Mouse (Mus musculus) forebrain, postnatal 0 days (tissue): ENCODE measurements around the gene Stam. TPM values are rescaled to one million over a fixed set of nuclear protein-coding genes. Genes with fewer than 3 reads are reported as not detected.
A peak's percentile ranks its signal among the peaks of the same experiment; 100 is the strongest.

Experiments used
- ATAC-seq: fragments of 200-750 bp; cut with Nextera tagmentation; 2 replicates; pipeline ENCODE4 v1.8.0; 2017; ENCODE audit warnings: mild to moderate bottlenecking, moderate library complexity
- DNase-seq: peaks from one replicate; pipeline ENCODE4 v3.0.0-alpha.2; 2015
- H3K27ac ChIP-seq: fragments of 300-500 bp; sonication (generic); 2 replicates; pipeline ENCODE4 v1.5.1; 2014; ENCODE audit warnings: low read depth, mild to moderate bottlenecking, antibody characterized with exemption, low read length, moderate library complexity, mixed read lengths
- H3K27me3 ChIP-seq: fragments of 300-500 bp; sonication (generic); 2 replicates; pipeline ENCODE4 v1.6.1; 2014; ENCODE audit warnings: mild to moderate bottlenecking, low read length, mixed read lengths; ENCODE audit not compliant: insufficient read depth
- H3K36me3 ChIP-seq: fragments of 300-500 bp; sonication (generic); 2 replicates; pipeline ENCODE4 v1.6.1; 2014; ENCODE audit warnings: mild to moderate bottlenecking, moderate library complexity; ENCODE audit not compliant: insufficient read depth
- H3K4me1 ChIP-seq: fragments of 300-500 bp; sonication (generic); 2 replicates; pipeline ENCODE4 v1.6.1; 2014; ENCODE audit warnings: antibody characterized with exemption; ENCODE audit not compliant: insufficient read depth
- H3K4me2 ChIP-seq: fragments of 300-500 bp; sonication (generic); 2 replicates; pipeline ENCODE4 v1.6.1; 2014; ENCODE audit warnings: low read depth, mild to moderate bottlenecking, moderate library complexity
- H3K4me3 ChIP-seq: fragments of 300-500 bp; sonication (generic); 2 replicates; pipeline ENCODE4 v1.5.1; 2014; ENCODE audit warnings: low read depth, low read length, mixed read lengths
- H3K9ac ChIP-seq: fragments of 300-500 bp; sonication (generic); 2 replicates; pipeline ENCODE4 v1.6.1; 2014; ENCODE audit warnings: mild to moderate bottlenecking
- H3K9me3 ChIP-seq: fragments of 300-500 bp; sonication (generic); 2 replicates; pipeline ENCODE4 v1.6.1; 2016; ENCODE audit warnings: low read length
- CTCF ChIP-seq: sonication (generic); IDR thresholded peaks from 2 replicates; pipeline ENCODE4 v1.5.1; 2016; ENCODE audit warnings: antibody characterized with exemption, control low read depth, low read depth
- WGBS: fragments of 180-500 bp; shearing (Covaris S2); extraction: QIAGEN DNeasy Blood & Tissue Kit; methylation state at CpG from one replicate; pipeline ENCODE4 v1.1.7; 2014; 5-methylcytosine and 5-hydroxymethylcytosine counted together
- polyA plus RNA-seq: library from polyadenylated mRNA; unstranded; fragments of >200 nt; fragmentation: Nextera tagmentation; extraction: Ambion mirVana; gene quantifications from 2 replicates; pipeline ENCODE4 v1.2.1, GENCODE M21; 2015
- total RNA-seq: library from RNA; depleted of rRNA; stranded (reverse); fragments of >200 nt; gene quantifications from 2 replicates; pipeline ENCODE4 v1.2.3, GENCODE M21; 2014

The Stam gene
- total and polyA plus RNA-seq, 2 experiments from 2014 or later, result 99.9 to 100 TPM

DNA sequence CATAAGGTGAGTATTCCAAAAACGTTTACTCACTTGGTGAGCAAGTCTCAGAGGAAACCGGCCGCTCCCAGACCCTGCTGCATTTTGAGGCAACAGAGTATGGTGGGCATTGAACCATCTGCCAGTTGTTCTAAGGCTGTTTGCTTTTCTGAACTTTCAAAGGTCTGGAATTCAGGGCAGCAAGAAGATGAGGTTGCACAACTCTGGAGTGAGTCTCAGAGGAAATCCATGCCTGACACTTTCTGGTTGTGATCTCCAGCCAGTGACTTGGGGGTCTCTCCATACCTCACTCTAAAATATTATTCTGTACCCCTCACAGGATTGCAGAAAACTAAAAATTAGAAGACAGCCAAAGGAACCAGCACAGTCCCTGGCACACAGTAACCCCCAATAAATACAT, 19.7 kb upstream of the Stam start:
- TF ChIP-seq CTCF, result no peak
- 68% methylated on average over 3 of the region's 3 CpGs for WGBS

DNA sequence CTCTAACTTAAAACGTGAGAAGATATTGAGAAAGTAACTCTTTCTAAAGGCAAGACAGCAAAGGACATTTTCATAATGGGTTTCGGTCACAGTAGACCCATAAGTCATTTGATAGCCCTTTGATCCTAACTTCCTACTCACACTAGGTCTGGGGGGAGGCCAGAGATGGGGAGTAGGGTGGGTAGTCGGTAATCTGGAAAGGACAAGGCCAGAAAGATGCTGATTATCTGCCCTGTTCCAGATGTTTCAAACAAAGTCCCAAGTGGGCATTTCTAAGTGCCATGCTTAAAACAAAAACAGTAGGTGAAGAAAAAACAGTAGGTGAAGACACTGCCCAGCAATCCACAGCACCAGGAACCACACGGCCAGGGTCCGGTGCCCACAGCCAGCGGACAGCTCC, 19.2 kb upstream of the Stam start:
- 5% methylated on average over 6 of the region's 6 CpGs for WGBS
- peak overlapping the region; percentile 88 for H3K9ac ChIP-seq
- DNase-seq (no peak), ATAC-seq (no peak)
- no peak for TF ChIP-seq CTCF
- H3K27me3 ChIP-seq, result no peaks in the 10 kb centered on the region
- H3K36me3 ChIP-seq, result no peaks in the 10 kb centered on the region
- H3K27ac ChIP-seq, result peak overlapping the region; percentile 91
- H3K4me1 ChIP-seq, result no peaks in the 10 kb centered on the region
- peak overlapping the region; percentile 85 for H3K4me3 ChIP-seq
- H3K4me2 ChIP-seq, result peak overlapping the region; percentile 92
- no peaks in the 10 kb centered on the region for H3K9me3 ChIP-seq

More for the DNA sequence above, 19.7 kb upstream of the Stam start:
- Histone ChIP-seq H3K9me3 (no peaks in the 10 kb centered on the region), H3K4me3 (0 out of 2 replicates have a peak overlapping the region, but pooled peaks have one; percentile 85), H3K4me2 (peak overlapping the region; percentile 92; the same call in 1 of the 2 replicates), H3K4me1 (no peaks in the 10 kb centered on the region), H3K27me3 (no peaks in the 10 kb centered on the region), H3K36me3 (no peaks in the 10 kb centered on the region), H3K9ac (no peak overlapping the region), H3K27ac (no peak overlapping the region)
- ATAC-seq (no peak), DNase-seq (no peak)

DNA sequence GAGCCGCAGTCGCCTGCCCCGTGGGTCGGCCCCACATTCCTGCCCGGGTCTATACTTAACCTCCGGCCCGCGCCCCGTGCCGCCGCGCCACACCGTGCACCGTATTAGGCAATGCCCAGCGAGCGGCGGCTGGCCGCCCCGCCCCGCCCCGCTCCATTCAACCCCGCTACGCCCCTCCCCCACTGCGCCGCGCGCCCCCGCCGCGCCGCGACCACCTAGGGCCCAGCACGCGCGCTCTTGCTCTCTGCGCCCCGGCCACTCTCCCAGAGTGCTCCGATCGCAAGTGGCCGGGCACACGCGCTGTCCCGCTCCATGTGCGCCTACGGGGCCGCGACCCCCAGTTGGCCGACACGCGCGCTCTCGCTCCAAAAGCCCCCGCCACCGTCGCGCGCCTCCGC, 18.7 kb upstream of the Stam start:
- Histone ChIP-seq H3K4me2 (peak overlapping the region; percentile 92), H3K4me3 (peak overlapping the region; percentile 85), H3K27me3 (no peaks in the 10 kb centered on the region), H3K4me1 (no peaks in the 10 kb centered on the region), H3K36me3 (no peaks in the 10 kb centered on the region), H3K9ac (peak overlapping the region; percentile 88), H3K27ac (peak overlapping the region; percentile 91), H3K9me3 (no peaks in the 10 kb centered on the region)
- WGBS, result 3% methylated on average over 55 of the region's 58 CpGs
- DNase-seq (no peak), ATAC-seq (peak; percentile 86)
- TF ChIP-seq CTCF, result no peak

DNA sequence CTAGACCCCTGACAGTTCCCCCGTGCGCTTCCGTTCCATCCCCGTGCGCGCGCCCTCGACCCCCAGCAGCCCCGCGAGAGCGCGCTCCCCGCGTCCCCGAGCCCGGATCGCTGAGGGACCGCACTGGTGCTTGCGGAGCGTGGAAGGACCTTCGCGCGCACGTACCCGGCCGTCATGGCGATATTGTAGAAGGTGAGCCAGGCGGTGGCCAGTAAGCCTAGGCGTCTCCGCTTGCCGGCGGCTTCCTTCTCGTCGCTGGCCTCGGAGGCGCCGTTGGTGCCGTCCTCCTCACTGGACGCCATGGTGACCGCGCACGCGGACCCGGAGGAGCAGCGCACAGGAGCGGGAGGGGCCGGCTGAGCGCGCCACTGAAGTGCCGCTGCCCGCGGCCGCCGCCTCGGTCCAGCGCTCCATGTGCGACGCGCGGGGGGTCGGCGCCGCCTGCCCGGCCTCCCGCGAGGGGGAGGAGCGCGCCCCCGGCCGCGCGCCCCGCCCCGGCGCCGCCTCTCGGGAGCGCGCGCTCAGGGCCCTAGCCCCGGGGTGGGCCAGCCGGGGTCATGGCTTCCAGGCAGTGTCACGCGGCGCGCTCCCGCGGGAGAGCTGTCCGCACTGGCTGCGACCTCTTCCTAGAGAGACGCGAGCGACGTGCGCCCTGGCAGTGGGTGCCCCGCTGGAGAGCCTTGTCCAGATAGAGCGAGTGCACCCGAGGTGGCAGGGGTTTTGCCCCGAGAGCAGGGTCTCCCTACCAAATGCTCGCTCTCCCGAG, 18.1 kb upstream of the Stam start, which contains the start of gene Hacd1:
Hacd1 (minus strand) TSS at position 570 of the 766 bp plus-strand sequence.
- Histone ChIP-seq H3K9ac (peak within 1 kb of the TSS; percentile 88), H3K9me3 (no peaks in the 10 kb centered on the region), H3K4me1 (no peaks in the 10 kb centered on the region), H3K4me3 (peak within 1 kb of the TSS; percentile 85), H3K4me2 (peak within 1 kb of the TSS; percentile 92), H3K27ac (peak within 1 kb of the TSS; percentile 91), H3K36me3 (no peaks in the 10 kb centered on the region), H3K27me3 (no peaks in the 10 kb centered on the region)
- no peak for TF ChIP-seq CTCF
- peak; percentile 96 for DNase-seq
- peak; percentile 93 for ATAC-seq
- WGBS, result 2% methylated on average over 83 of the region's 101 CpGs

DNA sequence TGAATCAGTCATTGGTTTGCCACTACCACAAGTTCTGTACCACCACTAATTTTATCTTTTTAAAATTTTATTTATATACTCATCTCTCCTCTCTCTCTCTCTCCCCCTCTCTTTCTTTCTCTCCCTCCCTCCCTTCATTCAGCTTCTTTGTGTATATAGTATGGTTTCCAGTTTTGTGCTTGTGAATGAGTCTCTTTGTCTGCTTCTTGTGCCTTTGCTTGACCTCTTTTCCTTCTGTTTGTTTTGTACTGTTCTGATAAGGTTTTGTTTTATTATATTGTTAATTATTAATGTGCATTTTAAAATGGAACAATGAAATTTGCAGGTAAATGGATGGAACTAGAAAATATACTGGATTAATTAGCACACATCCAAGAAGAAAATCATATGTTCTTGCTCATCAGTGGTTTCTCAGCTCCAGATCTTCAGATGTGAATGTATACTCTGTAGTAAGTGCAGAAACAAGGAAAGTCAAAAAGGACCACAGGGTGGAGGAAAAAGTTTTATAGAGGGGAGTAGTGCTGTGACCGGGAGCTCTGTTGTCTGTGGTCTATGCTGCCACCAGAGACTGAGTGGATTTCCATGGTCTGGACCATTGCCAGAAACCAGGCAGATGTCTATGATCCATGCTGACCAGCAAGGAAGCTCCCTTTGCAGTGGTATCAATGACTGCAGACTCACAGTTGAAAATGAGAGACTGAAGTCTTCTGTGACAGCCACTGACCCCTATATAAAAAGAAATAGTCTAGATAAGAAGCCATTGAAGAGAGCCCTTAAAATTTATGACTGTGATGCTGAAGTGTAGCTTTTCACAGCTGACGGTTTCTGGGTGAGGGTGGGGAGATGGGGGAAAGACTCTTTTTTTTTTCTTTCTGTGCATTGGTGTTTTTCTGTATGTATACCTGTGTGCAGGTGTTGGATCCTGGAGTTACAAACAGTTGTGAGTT, 7.9 kb upstream of the Stam start:
- 75% methylated on average over 2 of the region's 2 CpGs for WGBS
- Histone ChIP-seq H3K4me2 (no peak overlapping the region), H3K36me3 (no peaks in the 10 kb centered on the region), H3K4me1 (no peaks in the 10 kb centered on the region), H3K27me3 (no peaks in the 10 kb centered on the region), H3K4me3 (no peak overlapping the region), H3K9ac (no peak overlapping the region), H3K9me3 (no peaks in the 10 kb centered on the region), H3K27ac (no peak overlapping the region)
- ATAC-seq (no peak), DNase-seq (no peak)
- no peak for TF ChIP-seq CTCF

DNA sequence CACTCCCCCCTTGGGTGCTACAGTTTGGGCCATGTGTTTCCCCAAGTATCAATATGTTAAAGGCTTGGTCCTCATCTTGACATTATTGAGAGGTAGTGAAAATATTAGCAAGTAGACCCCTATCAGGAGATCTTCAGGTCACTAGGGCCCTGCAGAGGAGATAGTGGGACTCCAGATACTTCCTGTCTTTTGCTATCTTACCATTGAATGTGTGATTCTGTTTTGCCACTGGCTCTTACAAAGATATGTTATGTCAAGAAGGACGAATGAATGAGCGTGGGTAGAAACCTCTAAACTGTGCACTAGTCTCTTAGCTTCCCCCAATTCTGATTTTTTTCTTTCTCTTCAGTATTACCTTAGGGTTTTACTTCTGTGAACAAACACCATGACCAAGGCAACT, 4.9 kb upstream of the Stam start:
- H3K9me3 ChIP-seq, result no peaks in the 10 kb centered on the region
- 87% methylated on average over 2 of the region's 2 CpGs for WGBS
- H3K27ac ChIP-seq, result no peak overlapping the region
- no peaks in the 10 kb centered on the region for H3K27me3 ChIP-seq
- ATAC-seq (no peak), DNase-seq (no peak)
- no peak overlapping the region for H3K9ac ChIP-seq
- TF ChIP-seq CTCF, result no peak
- H3K4me1 ChIP-seq, result no peaks in the 10 kb centered on the region
- no peak overlapping the region for H3K4me2 ChIP-seq
- H3K4me3 ChIP-seq, result no peak overlapping the region
- no peaks in the 10 kb centered on the region for H3K36me3 ChIP-seq
